ENCODE assay signal across 8 mouse cellular contexts in genomic region chr12:87389231-87389630, GRCm38 (mm10). TPM values are rescaled to one million over a fixed set of nuclear protein-coding genes. Genes with fewer than 3 reads are reported as not detected.
A peak's percentile ranks its signal among the peaks of the same experiment; 100 is the strongest.
DNase-seq lines count a peak whose midpoint lies in the region; ATAC-seq and TF ChIP-seq lines count a peak whose summit lies in the region.

No protein-coding gene starts in this region.

- no peak for ATAC-seq in heart, embryonic 13.5 days (ENCODE audit: extremely low read depth, insufficient number of reproducible peaks, low FRiP score, low TSS enrichment)
- no peak for ATAC-seq in forebrain, embryonic 15.5 days (replicated peaks)
- no peak for ATAC-seq in liver, embryonic 15.5 days (ENCODE audit: insufficient read depth)

- H3K27ac ChIP-seq in heart, embryonic 13.5 days (replicated peaks): peak overlapping the region; percentile 86; the same call in 1 of the 2 replicates
- 0 out of 2 replicates have a peak overlapping the region, but pooled peaks have one; percentile 13 for H3K27ac ChIP-seq in bone marrow macrophage, adult 2 months (ENCODE audit: insufficient read depth, low read depth, low read length)
- H3K27ac ChIP-seq in forebrain, embryonic 15.5 days (replicated peaks): no peak overlapping the region
- H3K27ac ChIP-seq in liver, embryonic 15.5 days (replicated peaks): no peak overlapping the region

- intact Hi-C loops in heart, postnatal 10 days (cut with DNase I): no loop called here

- H3K27me3 ChIP-seq in heart, embryonic 13.5 days (replicated peaks): no peaks in the 10 kb centered on the region
- H3K27me3 ChIP-seq in forebrain, embryonic 15.5 days: no peaks in the 10 kb centered on the region
- peaks cover 5% of the 10 kb centered on the region; the same call in 1 of the 2 replicates for H3K27me3 ChIP-seq in liver, embryonic 15.5 days

- no peak for DNase-seq in heart, postnatal 10 days
- DNase-seq in adrenal gland, postnatal 25 days: no peak
- no peak for DNase-seq in adrenal gland, postnatal 4 days (ENCODE audit: low spot score in 2 of 2)
- DNase-seq in thymus, postnatal 36 days: no peak

- no peak for TF ChIP-seq CTCF in bone marrow macrophage, adult 2 months (IDR thresholded peaks at IDR 0.05; ENCODE audit: low read depth, low read length)

- H3K4me2 ChIP-seq in heart, embryonic 13.5 days: peak overlapping the region; percentile 96
- H3K4me2 ChIP-seq in forebrain, embryonic 15.5 days (replicated peaks): 0 out of 2 replicates have a peak overlapping the region, but pooled peaks have one; percentile 51
- H3K4me2 ChIP-seq in liver, embryonic 15.5 days: peak overlapping the region; percentile 98

- no peaks in the 10 kb centered on the region for H3K9me3 ChIP-seq in heart, embryonic 13.5 days
- H3K9me3 ChIP-seq in forebrain, embryonic 15.5 days: no peaks in the 10 kb centered on the region
- no peaks in the 10 kb centered on the region for H3K9me3 ChIP-seq in liver, embryonic 15.5 days (replicated peaks)

- no peak for TF ChIP-seq POLR2A in bone marrow macrophage, adult 2 months (IDR thresholded peaks at IDR 0.05; ENCODE audit: borderline replicate concordance, low read depth, low read length)

- H3K9ac ChIP-seq in heart, embryonic 13.5 days: no peak overlapping the region
- no peak overlapping the region for H3K9ac ChIP-seq in forebrain, embryonic 15.5 days (replicated peaks)
- no peak overlapping the region for H3K9ac ChIP-seq in liver, embryonic 15.5 days

- peak overlapping the region; percentile 96; the same call in 1 of the 2 replicates for H3K4me3 ChIP-seq in heart, embryonic 13.5 days
- no peak overlapping the region for H3K4me3 ChIP-seq in bone marrow macrophage, adult 2 months (ENCODE audit: insufficient read depth, low read length)
- no peak overlapping the region for H3K4me3 ChIP-seq in forebrain, embryonic 15.5 days
- H3K4me3 ChIP-seq in liver, embryonic 15.5 days (replicated peaks): peak overlapping the region; percentile 86; the same call in 1 of the 2 replicates

- 66% methylated on average over 3 of the region's 3 CpGs for WGBS in heart, embryonic 13.5 days
- WGBS in forebrain, embryonic 15.5 days: 46% methylated on average over 3 of the region's 3 CpGs
- 79% methylated on average over 3 of the region's 3 CpGs for WGBS in liver, embryonic 15.5 days (ENCODE audit: insufficient replicate concordance)

- no peaks in the 10 kb centered on the region for H3K36me3 ChIP-seq in heart, embryonic 13.5 days
- H3K36me3 ChIP-seq in forebrain, embryonic 15.5 days: no peaks in the 10 kb centered on the region
- no peaks in the 10 kb centered on the region for H3K36me3 ChIP-seq in liver, embryonic 15.5 days (replicated peaks)

- peaks cover 20% of the 10 kb centered on the region for H3K4me1 ChIP-seq in heart, embryonic 13.5 days
- H3K4me1 ChIP-seq in bone marrow macrophage, adult 2 months (ENCODE audit: control insufficient read depth, insufficient read depth, low read length): peaks cover 44% of the 10 kb centered on the region
- peaks cover 22% of the 10 kb centered on the region for H3K4me1 ChIP-seq in forebrain, embryonic 15.5 days
- H3K4me1 ChIP-seq in liver, embryonic 15.5 days (replicated peaks): peaks cover 40% of the 10 kb centered on the region

RNA-seq across cellular contexts. Expression of gene Sptlc2, which starts 1.1 kb away (rescaled TPM):
- 63.9 and 64.2 TPM in 2 replicates for polyA plus RNA-seq in heart, embryonic 13.5 days (2015; fragmentation: Nextera tagmentation; extraction: Ambion mirVana)
- 10 to 100 TPM; 51.9 to 58.9 TPM for total RNA-seq in heart, postnatal 10 days (2021)
- 134 and 139 TPM in 2 replicates for polyA plus RNA-seq in bone marrow macrophage, adult 2 months (2012; ENCODE audit: insufficient read depth, insufficient read length, missing spikeins)
- polyA plus RNA-seq in forebrain, embryonic 15.5 days (2015; fragmentation: Nextera tagmentation; extraction: Ambion mirVana): 60.8 and 68.3 TPM in 2 replicates
- polyA plus RNA-seq in liver, embryonic 15.5 days (2015; fragmentation: Nextera tagmentation; extraction: Ambion mirVana): 25.9 and 28.6 TPM in 2 replicates
- total RNA-seq in adrenal gland, postnatal 25 days (2021): 214 and 293 TPM in 2 replicates
- 100 to 1,000 TPM; 183 to 197 TPM for total RNA-seq in adrenal gland, postnatal 4 days (2021)

RNA-seq across cellular contexts. Expression of gene Slirp, which starts 54.5 kb away (rescaled TPM):
- polyA plus RNA-seq in heart, embryonic 13.5 days (2015; fragmentation: Nextera tagmentation; extraction: Ambion mirVana): 269 and 303 TPM in 2 replicates
- 100 to 1,000 TPM; 151 to 152 TPM for total RNA-seq in heart, postnatal 10 days (2021)
- 150 and 162 TPM in 2 replicates for polyA plus RNA-seq in bone marrow macrophage, adult 2 months (2012; ENCODE audit: insufficient read depth, insufficient read length, missing spikeins)
- polyA plus RNA-seq in forebrain, embryonic 15.5 days (2015; fragmentation: Nextera tagmentation; extraction: Ambion mirVana): 249 and 275 TPM in 2 replicates
- polyA plus RNA-seq in liver, embryonic 15.5 days (2015; fragmentation: Nextera tagmentation; extraction: Ambion mirVana): 130 and 158 TPM in 2 replicates
- total RNA-seq in adrenal gland, postnatal 25 days (2021): 146 and 153 TPM in 2 replicates
- total RNA-seq in adrenal gland, postnatal 4 days (2021): 100 to 1,000 TPM; 158 to 179 TPM

RNA-seq across cellular contexts. Expression of gene Alkbh1, which starts 54.6 kb away (rescaled TPM):
- 34.2 and 37.2 TPM in 2 replicates for polyA plus RNA-seq in heart, embryonic 13.5 days (2015; fragmentation: Nextera tagmentation; extraction: Ambion mirVana)
- 10 to 100 TPM; 12.4 to 13.3 TPM for total RNA-seq in heart, postnatal 10 days (2021)
- 11.2 and 14.3 TPM in 2 replicates for polyA plus RNA-seq in bone marrow macrophage, adult 2 months (2012; ENCODE audit: insufficient read depth, insufficient read length, missing spikeins)
- 51.3 and 52.1 TPM in 2 replicates for polyA plus RNA-seq in forebrain, embryonic 15.5 days (2015; fragmentation: Nextera tagmentation; extraction: Ambion mirVana)
- polyA plus RNA-seq in liver, embryonic 15.5 days (2015; fragmentation: Nextera tagmentation; extraction: Ambion mirVana): 16.7 and 19.9 TPM in 2 replicates
- 20.4 and 23.6 TPM in 2 replicates for total RNA-seq in adrenal gland, postnatal 25 days (2021)
- total RNA-seq in adrenal gland, postnatal 4 days (2021): 10 to 100 TPM; 30.2 to 33.2 TPM

Comparison
In these comparisons a context has a peak if more than half of its experiments do, and no peak if none do; other contexts are left out.
1. H3K27ac ChIP-seq: peak in heart, embryonic 13.5 days (single experiment) and bone marrow macrophage, adult 2 months (single experiment); none in forebrain, embryonic 15.5 days (single experiment) and liver, embryonic 15.5 days (single experiment).
2. H3K4me3 ChIP-seq: peak in heart, embryonic 13.5 days (single experiment) and liver, embryonic 15.5 days (single experiment); none in bone marrow macrophage, adult 2 months (single experiment) and forebrain, embryonic 15.5 days (single experiment).
3. Peak in every context shown above with its lines, with median percentiles within 50 percentile points of each other: H3K4me2 ChIP-seq.